Mouse (Mus musculus): ENCODE data around the gene Akip1. TPM values are rescaled to one million over a fixed set of nuclear protein-coding genes. Genes with fewer than 3 reads are reported as not detected.

Akip1 gene
- polyA plus RNA-seq, 1 experiment from 2014 or later = 39.3 TPM

DNA sequence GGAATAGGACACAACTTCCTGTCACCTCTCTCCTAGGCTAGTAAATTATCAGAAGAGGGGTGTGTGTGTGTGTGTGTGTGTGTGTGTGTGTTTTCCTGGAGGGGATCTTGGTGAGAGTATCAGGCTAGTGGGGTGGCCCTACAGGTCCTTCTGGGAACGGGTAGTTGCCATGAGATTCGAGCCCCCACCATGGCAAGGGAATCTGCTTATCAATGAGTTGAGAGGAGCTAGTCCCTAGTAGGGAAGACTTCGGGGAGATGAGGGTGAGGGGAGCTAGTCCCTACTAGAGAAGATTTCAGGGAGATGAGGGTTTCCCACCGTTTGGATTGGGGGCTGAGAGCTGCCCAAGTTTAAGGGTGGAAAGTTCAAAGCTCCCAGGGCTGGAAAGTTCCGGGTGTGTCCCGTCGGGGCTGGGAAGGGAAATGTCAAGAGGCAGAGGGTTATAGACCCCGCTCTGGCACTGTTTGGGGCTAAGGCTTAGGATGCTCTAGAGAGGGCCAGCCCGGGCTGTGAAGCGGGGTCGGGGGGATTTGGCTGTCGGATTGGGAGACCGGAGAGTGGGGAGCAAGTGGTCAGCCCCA, 48.0 kb downstream of the Akip1 start:
- peaks cover 20% of the 10 kb centered on the region; the same call in 1 of the 2 replicates for H3K4me1 ChIP-seq
- ATAC-seq (ENCODE audit: borderline replicate concordance, extremely low read depth, low FRiP score, low TSS enrichment) = no peak; the same call in 1 of the 2 replicates
- WGBS = 4% methylated on average over 13 of the region's 13 CpGs

DNA sequence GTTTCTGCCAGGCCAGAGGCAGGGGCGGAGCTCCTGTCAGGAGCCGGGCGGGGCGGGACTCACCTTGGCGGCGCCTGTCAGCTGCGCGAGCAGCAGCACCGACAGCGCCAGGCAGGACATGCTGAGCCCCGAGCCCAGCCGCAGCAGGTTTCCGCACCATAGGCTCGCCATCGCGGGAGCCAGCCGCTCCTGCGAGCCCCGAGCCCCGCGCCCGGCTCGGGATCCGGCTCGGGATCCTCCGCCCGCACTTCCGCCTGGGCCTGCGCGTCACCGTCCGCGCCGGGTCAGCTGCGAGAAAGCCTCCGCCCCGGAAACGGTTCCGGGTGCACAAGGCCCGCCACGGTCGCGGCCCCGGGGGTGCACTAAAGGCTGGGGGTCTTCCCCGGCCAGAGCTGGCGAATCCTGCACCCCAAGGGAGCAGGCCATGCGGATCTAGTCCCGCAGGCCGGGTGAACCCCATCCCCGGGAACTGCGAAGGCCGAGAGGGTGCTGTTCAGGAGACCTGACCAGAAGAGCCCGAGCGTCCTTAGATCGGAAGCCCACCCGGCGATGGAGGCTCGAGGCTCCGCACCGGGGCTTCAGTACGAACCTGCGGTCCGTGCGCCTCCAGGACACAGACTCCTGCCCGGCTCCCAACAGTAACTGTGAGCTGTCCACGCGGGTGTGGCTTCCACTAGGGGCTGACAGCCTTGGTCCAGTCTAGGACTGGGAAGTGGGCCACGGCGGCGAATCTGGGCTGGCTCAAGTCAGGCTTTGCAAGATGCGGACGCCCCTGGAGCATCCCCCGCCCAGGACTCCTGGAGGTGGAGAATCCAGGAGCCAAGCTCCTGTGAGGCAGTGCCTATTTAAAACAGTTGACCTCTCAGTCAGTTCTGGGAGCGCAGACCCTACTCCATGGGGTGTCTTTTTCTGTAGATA, 48.8 kb downstream of the Akip1 start, which contains the start of gene Tmem9b:
TSS of gene Tmem9b (minus strand) at position 868 of the 918 bp plus-strand sequence.
- under 1% methylated on average over 74 of the region's 74 CpGs for WGBS
- peak within 1 kb of the TSS; percentile 90 for H3K9ac ChIP-seq
- no peaks in the 10 kb centered on the region for H3K36me3 ChIP-seq
- peaks cover 20% of the 10 kb centered on the region; the same call in 1 of the 2 replicates for H3K4me1 ChIP-seq
- ATAC-seq (ENCODE audit: borderline replicate concordance, extremely low read depth, low FRiP score, low TSS enrichment) = peak; percentile 88
- peak within 1 kb of the TSS; percentile 88 for H3K4me3 ChIP-seq
- no peaks in the 10 kb centered on the region for H3K27me3 ChIP-seq
- H3K27ac ChIP-seq = peak within 1 kb of the TSS; percentile 76
- H3K9me3 ChIP-seq = no peaks in the 10 kb centered on the region
- peak within 1 kb of the TSS; percentile 82 for H3K4me2 ChIP-seq

More for the DNA sequence above, 48.0 kb downstream of the Akip1 start:
- Histone ChIP-seq H3K36me3 (no peaks in the 10 kb centered on the region), H3K9me3 (no peaks in the 10 kb centered on the region), H3K4me2 (peak overlapping the region; percentile 82), H3K27ac (peak overlapping the region; percentile 76), H3K4me3 (peak overlapping the region; percentile 88), H3K27me3 (no peaks in the 10 kb centered on the region), H3K9ac (peak overlapping the region; percentile 90)

DNA sequence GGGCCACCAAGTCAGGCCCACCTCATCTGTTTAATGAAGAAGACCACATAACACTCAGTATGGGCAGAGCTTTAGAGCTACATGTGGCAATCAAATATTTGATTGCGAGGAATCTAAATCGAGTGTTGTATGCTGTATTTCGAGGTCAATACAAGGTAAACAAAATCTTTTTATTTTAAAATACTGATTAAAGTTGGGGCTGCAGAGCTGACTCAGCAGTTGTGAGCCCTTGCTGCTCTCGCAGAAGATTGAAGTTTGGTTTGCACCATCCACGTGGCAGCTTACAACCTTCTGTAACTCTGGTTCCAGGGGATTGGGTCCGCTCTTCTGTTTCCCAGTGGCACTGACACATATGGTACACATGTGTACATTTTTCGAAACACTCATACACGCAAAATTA, 50.5 kb downstream of the Akip1 start:
- Histone ChIP-seq H3K4me1 (peaks cover 20% of the 10 kb centered on the region; the same call in 1 of the 2 replicates), H3K27me3 (no peaks in the 10 kb centered on the region), H3K9me3 (no peaks in the 10 kb centered on the region), H3K9ac (no peak overlapping the region), H3K36me3 (no peaks in the 10 kb centered on the region), H3K4me3 (no peak overlapping the region), H3K27ac (no peak overlapping the region), H3K4me2 (no peak overlapping the region)
- ATAC-seq (ENCODE audit: borderline replicate concordance, extremely low read depth, low FRiP score, low TSS enrichment) = no peak
- 85% methylated on average over 8 of the region's 8 CpGs for WGBS

DNA sequence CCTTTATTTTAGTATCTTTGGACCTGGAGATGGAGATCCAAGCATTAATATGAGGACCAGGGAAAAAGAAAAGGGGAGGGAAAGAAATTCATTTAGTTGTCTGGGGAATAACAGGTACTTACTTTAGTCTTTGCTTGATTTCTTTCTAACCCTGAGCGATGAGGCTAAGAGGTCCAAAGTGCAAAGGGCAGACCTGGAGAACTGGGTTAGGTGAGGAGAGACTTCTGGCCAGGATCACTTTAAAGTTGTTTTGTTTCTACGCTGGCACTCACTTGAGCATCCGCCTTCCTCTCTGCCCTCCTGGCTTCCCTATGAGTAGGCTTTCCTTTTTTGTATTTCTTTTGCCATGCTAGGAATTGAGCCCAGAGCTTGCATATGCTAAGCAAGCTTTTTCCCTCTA, 52.8 kb downstream of the Akip1 start:
- Histone ChIP-seq H3K27ac (no peak overlapping the region), H3K4me3 (no peak overlapping the region), H3K9me3 (no peaks in the 10 kb centered on the region), H3K36me3 (no peaks in the 10 kb centered on the region), H3K4me2 (no peak overlapping the region), H3K9ac (no peak overlapping the region), H3K4me1 (peaks cover 14% of the 10 kb centered on the region; the same call in 1 of the 2 replicates), H3K27me3 (no peaks in the 10 kb centered on the region)
- WGBS = 89% methylated on average over 3 of the region's 3 CpGs
- ATAC-seq (ENCODE audit: borderline replicate concordance, extremely low read depth, low FRiP score, low TSS enrichment) = no peak

Other genes starting within 250 kb of the Akip1 start
- gene Trim66, start 195.6 kb upstream of the Akip1 start, polyA plus RNA-seq (2015; fragmentation: Nextera tagmentation; extraction: Ambion mirVana) = 0.02 and 0.03 TPM in 2 replicates
- gene Rpl27a, start 184.5 kb upstream of the Akip1 start, polyA plus RNA-seq (2015; fragmentation: Nextera tagmentation; extraction: Ambion mirVana) = 136 and 146 TPM in 2 replicates
- 59.6 and 61.2 TPM in 2 replicates for gene St5, start 85 bp upstream of the Akip1 start, polyA plus RNA-seq (2015; fragmentation: Nextera tagmentation; extraction: Ambion mirVana)
- 2.1 and 2.5 TPM in 2 replicates for gene BC051019, start 20.2 kb downstream of the Akip1 start, polyA plus RNA-seq (2015; fragmentation: Nextera tagmentation; extraction: Ambion mirVana)
- gene Ascl3, start 28.0 kb downstream of the Akip1 start, polyA plus RNA-seq (2015; fragmentation: Nextera tagmentation; extraction: Ambion mirVana) = 0.30 TPM in 1 of 2 replicates, not detected in the other
- gene Tmem9b, start 49.2 kb downstream of the Akip1 start, polyA plus RNA-seq (2015; fragmentation: Nextera tagmentation; extraction: Ambion mirVana) = 56.6 and 59.9 TPM in 2 replicates
- gene Nrip3, start 78.3 kb downstream of the Akip1 start, polyA plus RNA-seq (2015; fragmentation: Nextera tagmentation; extraction: Ambion mirVana) = 0.20 and 0.49 TPM in 2 replicates
- 2.5 and 3.1 TPM in 2 replicates for gene Scube2, start 162.0 kb downstream of the Akip1 start, polyA plus RNA-seq (2015; fragmentation: Nextera tagmentation; extraction: Ambion mirVana)